Mouse (Mus musculus): ENCODE results near the gene Bmp3. TPM values are rescaled to one million over a fixed set of nuclear protein-coding genes. Genes with fewer than 3 reads are reported as not detected.

Gene Bmp3
- polyA plus RNA-seq, 1 experiment from 2014 or later = 0.74 TPM

DNA sequence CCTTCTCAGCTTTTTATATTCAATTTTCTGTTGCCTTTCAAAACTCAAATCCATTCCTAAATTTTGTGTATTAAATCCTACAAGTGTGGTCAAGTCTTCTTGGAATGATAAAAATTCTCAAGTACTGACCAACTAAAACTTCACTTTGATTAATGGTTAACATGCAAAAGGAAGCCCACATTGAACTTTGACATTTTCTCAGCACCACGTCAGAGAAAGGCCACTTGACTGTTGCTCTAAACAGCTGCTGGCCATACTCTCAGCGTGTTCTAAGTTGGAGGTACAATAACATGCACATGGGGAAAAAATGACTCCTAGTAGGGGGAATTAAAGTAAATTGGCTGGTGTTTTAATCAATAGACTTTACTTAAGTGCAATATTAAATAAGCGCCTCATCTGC is 27.9 kb downstream of the Bmp3 start:
- Histone ChIP-seq H3K4me2 (ENCODE audit: low read depth, low read length) (no peak overlapping the region), H3K27me3 (ENCODE audit: control insufficient read depth, insufficient read depth, low read length) (no peaks in the 10 kb centered on the region), H3K9me3 (replicated peaks; ENCODE audit: control insufficient read depth, low read length) (no peaks in the 10 kb centered on the region), H3K36me3 (ENCODE audit: control insufficient read depth, insufficient read depth) (no peaks in the 10 kb centered on the region), H3K9ac (ENCODE audit: low read length) (no peak overlapping the region), H3K27ac (ENCODE audit: low read length) (no peak overlapping the region), H3K4me3 (ENCODE audit: low read length) (no peak overlapping the region), H3K4me1 (ENCODE audit: control insufficient read depth, insufficient read depth, low read length) (no peaks in the 10 kb centered on the region)
- 70% methylated on average over 3 of the region's 3 CpGs for WGBS
- no peak for ATAC-seq (replicated peaks; ENCODE audit: extremely low read depth, insufficient read depth, low FRiP score)

DNA sequence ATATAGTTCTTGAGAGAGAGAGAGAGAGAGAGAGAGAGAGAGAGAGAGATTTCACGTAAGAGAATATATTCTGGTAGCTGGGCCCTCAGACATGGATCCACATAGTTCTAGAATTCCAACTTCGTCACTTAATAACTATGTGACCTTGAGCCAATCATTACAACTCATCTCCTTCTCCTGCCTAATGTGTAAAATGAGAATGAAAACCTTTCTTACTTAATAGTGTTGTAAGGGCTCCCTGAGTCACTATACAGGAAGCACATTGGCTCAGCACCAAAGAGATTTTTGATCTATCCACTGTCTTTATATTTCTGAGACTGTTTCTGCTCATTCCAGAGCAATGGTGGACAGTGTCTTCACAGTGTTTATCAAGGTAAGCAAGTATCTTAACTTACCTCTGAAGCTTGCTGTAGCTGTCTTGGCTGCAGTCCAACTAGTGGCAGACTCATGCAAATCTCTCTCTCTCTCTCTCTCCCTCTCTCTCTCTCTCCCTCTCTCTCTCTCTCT is 36.4 kb downstream of the Bmp3 start:
- no peak overlapping the region for H3K4me3 ChIP-seq (ENCODE audit: low read length)
- no peaks in the 10 kb centered on the region for H3K4me1 ChIP-seq (ENCODE audit: control insufficient read depth, insufficient read depth, low read length)
- no peaks in the 10 kb centered on the region for H3K27me3 ChIP-seq (ENCODE audit: control insufficient read depth, insufficient read depth, low read length)
- H3K4me2 ChIP-seq (ENCODE audit: low read depth, low read length) = no peak overlapping the region
- H3K27ac ChIP-seq (ENCODE audit: low read length) = no peak overlapping the region
- H3K9me3 ChIP-seq (replicated peaks; ENCODE audit: control insufficient read depth, low read length) = no peaks in the 10 kb centered on the region
- no peaks in the 10 kb centered on the region for H3K36me3 ChIP-seq (ENCODE audit: control insufficient read depth, insufficient read depth)
- H3K9ac ChIP-seq (ENCODE audit: low read length) = no peak overlapping the region
- ATAC-seq (replicated peaks; ENCODE audit: extremely low read depth, insufficient read depth, low FRiP score) = no peak
- 47% methylated on average over 2 of the region's 2 CpGs for WGBS

DNA sequence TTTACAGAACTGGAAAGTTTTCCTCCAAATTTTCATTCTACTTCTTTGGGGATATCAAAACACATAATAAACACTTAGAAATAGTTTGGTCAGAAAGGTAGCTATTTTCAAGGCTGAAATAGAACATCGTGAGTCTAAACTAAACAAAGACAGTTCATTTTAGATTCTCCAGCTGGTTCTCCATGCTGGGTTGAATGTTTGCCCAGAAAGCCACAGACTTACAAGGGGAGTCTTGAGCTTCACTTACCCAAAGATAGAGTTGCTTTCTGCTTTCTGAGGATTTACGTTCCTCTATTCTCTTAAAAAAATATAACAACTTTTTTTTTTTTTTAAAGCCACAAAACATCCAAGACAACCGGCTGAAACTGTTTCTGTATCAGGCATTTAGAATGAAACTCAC is 40.1 kb downstream of the Bmp3 start:
- Histone ChIP-seq H3K4me3 (ENCODE audit: low read length) (no peak overlapping the region), H3K36me3 (ENCODE audit: control insufficient read depth, insufficient read depth) (no peaks in the 10 kb centered on the region), H3K27me3 (ENCODE audit: control insufficient read depth, insufficient read depth, low read length) (no peaks in the 10 kb centered on the region), H3K9me3 (replicated peaks; ENCODE audit: control insufficient read depth, low read length) (no peaks in the 10 kb centered on the region), H3K4me1 (ENCODE audit: control insufficient read depth, insufficient read depth, low read length) (no peaks in the 10 kb centered on the region), H3K4me2 (ENCODE audit: low read depth, low read length) (no peak overlapping the region), H3K9ac (ENCODE audit: low read length) (no peak overlapping the region), H3K27ac (ENCODE audit: low read length) (no peak overlapping the region)
- 76% methylated on average over 3 of the region's 3 CpGs for WGBS
- no peak for ATAC-seq (replicated peaks; ENCODE audit: extremely low read depth, insufficient read depth, low FRiP score)

GRCm38 (mm10) chr5:98897946-98898345 is 43.7 kb downstream of the Bmp3 start:
- Histone ChIP-seq H3K4me3 (ENCODE audit: low read length) (no peak overlapping the region), H3K4me1 (ENCODE audit: control insufficient read depth, insufficient read depth, low read length) (no peaks in the 10 kb centered on the region), H3K9ac (ENCODE audit: low read length) (no peak overlapping the region), H3K27me3 (ENCODE audit: control insufficient read depth, insufficient read depth, low read length) (no peaks in the 10 kb centered on the region), H3K27ac (ENCODE audit: low read length) (no peak overlapping the region), H3K9me3 (replicated peaks; ENCODE audit: control insufficient read depth, low read length) (no peaks in the 10 kb centered on the region), H3K4me2 (ENCODE audit: low read depth, low read length) (no peak overlapping the region), H3K36me3 (ENCODE audit: control insufficient read depth, insufficient read depth) (no peaks in the 10 kb centered on the region)
- ATAC-seq (replicated peaks; ENCODE audit: extremely low read depth, insufficient read depth, low FRiP score) = no peak

GRCm38 (mm10) chr5:98900926-98901325 is 46.7 kb downstream of the Bmp3 start:
- Histone ChIP-seq H3K4me2 (ENCODE audit: low read depth, low read length) (no peak overlapping the region), H3K4me1 (ENCODE audit: control insufficient read depth, insufficient read depth, low read length) (no peaks in the 10 kb centered on the region), H3K4me3 (ENCODE audit: low read length) (no peak overlapping the region), H3K27me3 (ENCODE audit: control insufficient read depth, insufficient read depth, low read length) (no peaks in the 10 kb centered on the region), H3K36me3 (ENCODE audit: control insufficient read depth, insufficient read depth) (no peaks in the 10 kb centered on the region), H3K9me3 (replicated peaks; ENCODE audit: control insufficient read depth, low read length) (no peaks in the 10 kb centered on the region), H3K27ac (ENCODE audit: low read length) (no peak overlapping the region), H3K9ac (ENCODE audit: low read length) (no peak overlapping the region)
- 78% methylated on average over 5 of the region's 5 CpGs for WGBS
- no peak for ATAC-seq (replicated peaks; ENCODE audit: extremely low read depth, insufficient read depth, low FRiP score)

GRCm38 (mm10) chr5:98902339-98902738 is 48.1 kb downstream of the Bmp3 start:
- WGBS = 65% methylated on average over 4 of the region's 4 CpGs
- no peak overlapping the region for H3K27ac ChIP-seq (ENCODE audit: low read length)
- no peaks in the 10 kb centered on the region for H3K36me3 ChIP-seq (ENCODE audit: control insufficient read depth, insufficient read depth)
- H3K4me3 ChIP-seq (ENCODE audit: low read length) = no peak overlapping the region
- no peak overlapping the region for H3K9ac ChIP-seq (ENCODE audit: low read length)
- no peaks in the 10 kb centered on the region for H3K4me1 ChIP-seq (ENCODE audit: control insufficient read depth, insufficient read depth, low read length)
- ATAC-seq (replicated peaks; ENCODE audit: extremely low read depth, insufficient read depth, low FRiP score) = no peak
- no peaks in the 10 kb centered on the region for H3K27me3 ChIP-seq (ENCODE audit: control insufficient read depth, insufficient read depth, low read length)
- no peak overlapping the region for H3K4me2 ChIP-seq (ENCODE audit: low read depth, low read length)
- no peaks in the 10 kb centered on the region for H3K9me3 ChIP-seq (replicated peaks; ENCODE audit: control insufficient read depth, low read length)

DNA sequence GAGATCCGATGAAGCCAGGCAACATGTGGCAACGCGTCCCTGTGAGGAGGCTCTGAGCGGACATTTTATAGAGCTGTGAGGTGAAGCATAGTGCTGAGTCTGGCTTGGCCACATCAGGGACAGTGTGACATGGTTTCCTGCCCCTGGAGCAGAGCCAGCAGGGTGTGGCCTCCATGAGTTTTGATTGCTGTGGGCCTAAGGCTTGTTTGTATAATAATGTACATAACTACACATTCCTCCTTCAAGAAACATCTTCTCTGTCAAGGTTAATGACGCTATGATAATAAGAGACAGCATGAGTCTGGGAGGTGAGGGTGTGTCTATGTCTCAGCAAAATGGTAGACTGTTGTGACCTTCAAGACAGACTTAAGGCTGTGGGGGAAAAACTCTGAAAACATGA is 64.5 kb downstream of the Bmp3 start:
- Histone ChIP-seq H3K4me2 (ENCODE audit: low read depth, low read length) (no peak overlapping the region), H3K9me3 (replicated peaks; ENCODE audit: control insufficient read depth, low read length) (no peaks in the 10 kb centered on the region), H3K36me3 (ENCODE audit: control insufficient read depth, insufficient read depth) (no peaks in the 10 kb centered on the region), H3K9ac (ENCODE audit: low read length) (no peak overlapping the region), H3K4me1 (ENCODE audit: control insufficient read depth, insufficient read depth, low read length) (peaks cover 2% of the 10 kb centered on the region; the same call in 1 of the 2 replicates), H3K27me3 (ENCODE audit: control insufficient read depth, insufficient read depth, low read length) (no peaks in the 10 kb centered on the region), H3K4me3 (ENCODE audit: low read length) (no peak overlapping the region), H3K27ac (ENCODE audit: low read length) (no peak overlapping the region)
- ATAC-seq (replicated peaks; ENCODE audit: extremely low read depth, insufficient read depth, low FRiP score) = no peak
- whole genome bisulfite sequencing = 87% methylated on average over 5 of the region's 5 CpGs

DNA sequence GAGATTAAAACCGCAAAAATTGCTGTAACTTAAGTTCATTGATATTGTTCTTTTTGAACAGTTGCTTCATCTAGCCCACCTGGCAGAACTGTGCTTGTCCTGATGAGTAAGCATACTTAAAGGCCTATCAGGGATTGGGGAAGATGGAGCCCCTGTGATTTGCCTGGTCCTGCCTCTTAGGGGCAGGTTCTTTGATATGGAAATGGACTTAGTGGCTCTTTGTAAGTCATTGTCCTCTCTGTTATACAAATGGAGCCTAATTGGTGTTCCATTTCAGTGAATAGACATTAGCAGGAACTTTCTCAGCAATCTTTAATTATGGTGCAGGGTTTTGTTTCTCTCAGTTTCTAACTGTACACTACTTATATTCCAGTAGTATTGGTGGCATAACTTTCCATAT is 67.4 kb downstream of the Bmp3 start:
- 75% methylated on average over 1 of the region's 1 CpGs for WGBS
- no peak overlapping the region for H3K4me3 ChIP-seq (ENCODE audit: low read length)
- no peaks in the 10 kb centered on the region for H3K36me3 ChIP-seq (ENCODE audit: control insufficient read depth, insufficient read depth)
- no peaks in the 10 kb centered on the region for H3K27me3 ChIP-seq (ENCODE audit: control insufficient read depth, insufficient read depth, low read length)
- no peak overlapping the region for H3K27ac ChIP-seq (ENCODE audit: low read length)
- no peak for ATAC-seq (replicated peaks; ENCODE audit: extremely low read depth, insufficient read depth, low FRiP score)
- H3K9ac ChIP-seq (ENCODE audit: low read length) = no peak overlapping the region
- H3K4me2 ChIP-seq (ENCODE audit: low read depth, low read length) = no peak overlapping the region
- H3K4me1 ChIP-seq (ENCODE audit: control insufficient read depth, insufficient read depth, low read length) = peaks cover 2% of the 10 kb centered on the region; the same call in 1 of the 2 replicates
- no peaks in the 10 kb centered on the region for H3K9me3 ChIP-seq (replicated peaks; ENCODE audit: control insufficient read depth, low read length)

DNA sequence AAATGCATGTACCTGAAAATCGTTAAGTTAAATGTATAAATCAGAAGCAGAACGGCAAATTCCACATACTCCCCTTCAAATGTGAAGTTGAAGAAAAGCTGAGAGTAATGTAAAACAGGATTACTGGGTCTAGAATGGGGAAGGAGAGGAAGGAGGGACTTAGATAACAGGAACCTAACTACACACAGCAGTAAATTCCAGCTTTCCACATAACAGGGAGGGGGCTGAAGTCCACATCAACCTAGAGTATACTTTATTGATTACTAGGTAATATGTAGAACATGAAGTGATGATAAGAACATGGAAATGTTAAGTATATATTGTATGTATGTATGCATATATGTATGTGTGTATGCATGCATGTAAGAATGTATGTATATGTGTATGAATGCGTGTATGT is 68.7 kb downstream of the Bmp3 start:
- no peak for ATAC-seq (replicated peaks; ENCODE audit: extremely low read depth, insufficient read depth, low FRiP score)
- Histone ChIP-seq H3K27me3 (ENCODE audit: control insufficient read depth, insufficient read depth, low read length) (no peaks in the 10 kb centered on the region), H3K9me3 (replicated peaks; ENCODE audit: control insufficient read depth, low read length) (no peaks in the 10 kb centered on the region), H3K4me2 (ENCODE audit: low read depth, low read length) (no peak overlapping the region), H3K9ac (ENCODE audit: low read length) (no peak overlapping the region), H3K36me3 (ENCODE audit: control insufficient read depth, insufficient read depth) (no peaks in the 10 kb centered on the region), H3K27ac (ENCODE audit: low read length) (no peak overlapping the region), H3K4me3 (ENCODE audit: low read length) (no peak overlapping the region), H3K4me1 (ENCODE audit: control insufficient read depth, insufficient read depth, low read length) (peaks cover under 1% of the 10 kb centered on the region; the same call in 1 of the 2 replicates)
- WGBS = 74% methylated on average over 3 of the region's 3 CpGs

Data from heart, embryonic 16.5 days (tissue).